ENCODE assay signal across 9 mouse cellular contexts in genomic region chr4:152011171-152011760, GRCm38 (mm10). TPM values are rescaled to one million over a fixed set of nuclear protein-coding genes. Genes with fewer than 3 reads are reported as not detected.
DNase-seq lines count a peak whose midpoint lies in the region; ATAC-seq and TF ChIP-seq lines count a peak whose summit lies in the region.
"Had no signal": no experiment of that assay in that cellular context is flagged by ENCODE, and none has a peak within 500 bp of the region (broad histone marks: within the 10 kb centered on the region; RNA-seq: fewer than 3 reads in every experiment).

No protein-coding gene starts in this region.

- no peak for TF ChIP-seq CTCF in E14TG2a.4 (conservative IDR thresholded peaks at IDR 0.05; ENCODE audit: low read length)

- H3K4me1 ChIP-seq in erythroblast, embryonic 14.5 days (ENCODE audit: control insufficient read depth) = peaks cover 64% of the 10 kb centered on the region
- peaks cover 84% of the 10 kb centered on the region for H3K4me1 ChIP-seq in E14TG2a.4 (replicated peaks; ENCODE audit: low read depth, low read length)
- H3K4me1 ChIP-seq in hindbrain, embryonic 11.5 days (replicated peaks; ENCODE audit: control insufficient read depth, insufficient read depth, low read length) = peaks cover 9% of the 10 kb centered on the region

- no peak overlapping the region for H3K27ac ChIP-seq in hindbrain, embryonic 11.5 days (ENCODE audit: low read depth, low read length)

- no peak for ATAC-seq in erythroblast, adult 5-6 weeks (replicated peaks; ENCODE audit: low FRiP score, poor library complexity, severe bottlenecking)
- no peak for ATAC-seq in hindbrain, embryonic 11.5 days (ENCODE audit: low FRiP score)
- no peak for ATAC-seq in erythroid progenitor cell, adult 5-6 weeks (replicated peaks; ENCODE audit: low FRiP score, poor library complexity, severe bottlenecking)

- no peaks in the 10 kb centered on the region for H3K9me3 ChIP-seq in erythroblast, embryonic 14.5 days (ENCODE audit: control insufficient read depth, low read length)
- H3K9me3 ChIP-seq in E14TG2a.4 (ENCODE audit: low read length) = no peaks in the 10 kb centered on the region
- H3K9me3 ChIP-seq in hindbrain, embryonic 11.5 days (ENCODE audit: control insufficient read depth, low read length) = no peaks in the 10 kb centered on the region

- WGBS in hindbrain, embryonic 11.5 days = 87% methylated on average over 8 of the region's 8 CpGs

- DNase-seq in hindbrain, embryonic 11.5 days (ENCODE audit: low spot score) = no peak
- DNase-seq in lung, postnatal 25 days (ENCODE audit: low spot score) = peak; percentile 67
- no peak for DNase-seq in frontal cortex, postnatal 36 days (ENCODE audit: low spot score in 2 of 2)
- DNase-seq in thymus, postnatal 25 days = no peak
- DNase-seq: cerebellum, adult 8-10 months had no signal

- H3K27me3 ChIP-seq in erythroblast, embryonic 14.5 days (ENCODE audit: control insufficient read depth) = peaks cover 34% of the 10 kb centered on the region
- H3K27me3 ChIP-seq in E14TG2a.4 (ENCODE audit: insufficient read depth, low read length) = peaks cover 20% of the 10 kb centered on the region
- peaks cover 21% of the 10 kb centered on the region for H3K27me3 ChIP-seq in hindbrain, embryonic 11.5 days (ENCODE audit: control insufficient read depth, insufficient read depth, low read length)

- 0 out of 2 replicates have a peak overlapping the region, but pooled peaks have one; percentile 11 for H3K9ac ChIP-seq in hindbrain, embryonic 11.5 days (ENCODE audit: low read depth, low read length)

- peak overlapping the region; percentile 84 for H3K4me3 ChIP-seq in erythroblast, embryonic 14.5 days (replicated peaks)
- peak overlapping the region; percentile 96 for H3K4me3 ChIP-seq in E14TG2a.4 (replicated peaks; ENCODE audit: low read length)
- H3K4me3 ChIP-seq in hindbrain, embryonic 11.5 days (ENCODE audit: low read depth, low read length) = peak overlapping the region; percentile 71; the same call in 1 of the 2 replicates

- H3K4me2 ChIP-seq in hindbrain, embryonic 11.5 days (replicated peaks; ENCODE audit: low read depth, low read length) = peak overlapping the region; percentile 100; the same call in 1 of the 2 replicates

- H3K36me3 ChIP-seq in erythroblast, embryonic 14.5 days (ENCODE audit: control insufficient read depth) = peaks cover 50% of the 10 kb centered on the region
- H3K36me3 ChIP-seq in E14TG2a.4 (ENCODE audit: insufficient read depth, low read length) = peaks cover 62% of the 10 kb centered on the region
- no peaks in the 10 kb centered on the region for H3K36me3 ChIP-seq in hindbrain, embryonic 11.5 days (ENCODE audit: control insufficient read depth, insufficient read depth, low read length)

RNA-seq across cellular contexts. Expression of gene Klhl21, which starts 2.7 kb away (rescaled TPM):
- polyA plus RNA-seq in erythroblast, embryonic 14.5 days (2012) = 0.97 and 1.1 TPM in 2 replicates
- total RNA-seq in erythroblast, adult 5-6 weeks (2015; ENCODE audit: low replicate concordance) = 0.77 and 2.3 TPM in 2 replicates
- 2.7 and 4.2 TPM in 2 replicates for total RNA-seq in erythroblast, adult 5-6 weeks (2017; ENCODE audit: low replicate concordance)
- 2.7 and 3.0 TPM in 2 replicates for polyA plus RNA-seq in hindbrain, embryonic 11.5 days (2014; fragmentation: Nextera tagmentation; extraction: Ambion mirVana)
- total RNA-seq in erythroid progenitor cell, adult 5-6 weeks (2015; ENCODE audit: low replicate concordance) = 1.3 and 2.9 TPM in 2 replicates
- total RNA-seq in erythroid progenitor cell, adult 5-6 weeks (2017; ENCODE audit: low replicate concordance) = 0.91 and 1.0 TPM in 2 replicates

RNA-seq across cellular contexts. Expression of gene Phf13, which starts 15.2 kb away (rescaled TPM):
- polyA plus RNA-seq in erythroblast, embryonic 14.5 days (2012) = 0.99 and 1.0 TPM in 2 replicates
- total RNA-seq in erythroblast, adult 5-6 weeks (2015; ENCODE audit: low replicate concordance) = 0.42 and 1.9 TPM in 2 replicates
- total RNA-seq in erythroblast, adult 5-6 weeks (2017; ENCODE audit: low replicate concordance) = 0.85 and 0.98 TPM in 2 replicates
- polyA plus RNA-seq in hindbrain, embryonic 11.5 days (2014; fragmentation: Nextera tagmentation; extraction: Ambion mirVana) = 15.2 and 19.4 TPM in 2 replicates
- total RNA-seq in erythroid progenitor cell, adult 5-6 weeks (2015; ENCODE audit: low replicate concordance) = 2.5 and 2.9 TPM in 2 replicates
- 0.83 and 4.6 TPM in 2 replicates for total RNA-seq in erythroid progenitor cell, adult 5-6 weeks (2017; ENCODE audit: low replicate concordance)

RNA-seq across cellular contexts. Expression of gene Zbtb48, which starts 16.2 kb away (rescaled TPM):
- polyA plus RNA-seq in erythroblast, embryonic 14.5 days (2012) = 0.82 and 0.86 TPM in 2 replicates
- total RNA-seq in erythroblast, adult 5-6 weeks (2015; ENCODE audit: low replicate concordance) = 2.7 and 2.9 TPM in 2 replicates
- total RNA-seq in erythroblast, adult 5-6 weeks (2017; ENCODE audit: low replicate concordance) = 2.9 and 4.2 TPM in 2 replicates
- 18.0 and 19.6 TPM in 2 replicates for polyA plus RNA-seq in hindbrain, embryonic 11.5 days (2014; fragmentation: Nextera tagmentation; extraction: Ambion mirVana)
- 5.4 TPM in 1 of 2 replicates, not detected in the other for total RNA-seq in erythroid progenitor cell, adult 5-6 weeks (2015; ENCODE audit: low replicate concordance)
- 2.7 and 4.2 TPM in 2 replicates for total RNA-seq in erythroid progenitor cell, adult 5-6 weeks (2017; ENCODE audit: low replicate concordance)

RNA-seq across cellular contexts. Expression of gene Thap3, which starts 22.5 kb away (rescaled TPM):
- polyA plus RNA-seq in erythroblast, embryonic 14.5 days (2012) = 1.8 and 2.4 TPM in 2 replicates
- 0.58 and 2.1 TPM in 2 replicates for total RNA-seq in erythroblast, adult 5-6 weeks (2015; ENCODE audit: low replicate concordance)
- 0.84 TPM in 1 of 2 replicates, not detected in the other for total RNA-seq in erythroblast, adult 5-6 weeks (2017; ENCODE audit: low replicate concordance)
- polyA plus RNA-seq in hindbrain, embryonic 11.5 days (2014; fragmentation: Nextera tagmentation; extraction: Ambion mirVana) = 20.0 and 20.4 TPM in 2 replicates
- 6.8 TPM in 1 of 2 replicates, not detected in the other for total RNA-seq in erythroid progenitor cell, adult 5-6 weeks (2015; ENCODE audit: low replicate concordance)
- total RNA-seq in erythroid progenitor cell, adult 5-6 weeks (2017; ENCODE audit: low replicate concordance) = 4.0 TPM in 1 of 2 replicates, not detected in the other

RNA-seq across cellular contexts. Expression of gene Tas1r1, which starts 27.1 kb away (rescaled TPM):
- not detected in 2 replicates for polyA plus RNA-seq in erythroblast, embryonic 14.5 days (2012)
- 1.9 TPM in 1 of 2 replicates, not detected in the other for total RNA-seq in erythroblast, adult 5-6 weeks (2015; ENCODE audit: low replicate concordance)
- not detected in 2 replicates for total RNA-seq in erythroblast, adult 5-6 weeks (2017; ENCODE audit: low replicate concordance)
- 0.62 and 0.84 TPM in 2 replicates for polyA plus RNA-seq in hindbrain, embryonic 11.5 days (2014; fragmentation: Nextera tagmentation; extraction: Ambion mirVana)
- total RNA-seq in erythroid progenitor cell, adult 5-6 weeks (2015; ENCODE audit: low replicate concordance) = not detected in 2 replicates
- total RNA-seq in erythroid progenitor cell, adult 5-6 weeks (2017; ENCODE audit: low replicate concordance) = not detected in 2 replicates
